Mouse (Mus musculus): ENCODE results near the gene Ptpro.

DNA sequence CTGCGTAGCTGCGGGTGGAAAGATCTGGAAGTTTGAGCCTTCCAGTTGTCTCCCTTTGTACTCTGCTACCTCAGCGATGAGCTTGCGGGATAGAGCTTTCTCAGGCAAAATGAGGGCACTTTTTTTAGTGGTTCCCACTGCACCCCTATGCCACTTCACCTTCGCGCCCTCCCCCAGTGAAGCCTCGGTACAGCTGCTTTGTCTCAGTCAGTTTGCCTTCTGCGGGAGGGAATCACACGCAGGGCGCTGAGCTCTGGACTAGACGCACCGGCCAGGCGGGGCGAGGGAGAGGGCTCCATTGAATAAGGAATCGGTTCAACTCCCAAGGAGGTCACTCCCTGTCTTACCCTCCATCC, 746 bp downstream of the Ptpro start:
- TF ChIP-seq CTCF (IDR thresholded peaks at IDR 0.05; ENCODE audit: low read depth), result no peak
- no peak for TF ChIP-seq EP300 (IDR thresholded peaks at IDR 0.05; ENCODE audit: low read depth)

All from liver, embryonic 14.5 days (tissue).